Mouse (Mus musculus): ENCODE measurements at regions not wholly inside any gene's neighbourhood (a gene's known extent, or its start where the extent isn't known, plus 50 kb on each side); places are given as distances from the start of the nearest gene placed in this dataset.

- DNase-seq = no peak
These were observed 631.8 kb upstream of the Gm21961 start for GRCm38 (mm10) chr15:65646470-65646869.

- no peak for DNase-seq
These were observed 624.8 kb upstream of the Gm21961 start for GRCm38 (mm10) chr15:65639484-65639883.

- DNase-seq = no peak
These were observed 622.9 kb upstream of the Gm21961 start for GRCm38 (mm10) chr15:65637520-65638184.

GRCm38 (mm10) chr15:65632440-65632839, 617.7 kb upstream of the Gm21961 start:
- no peak for DNase-seq

- DNase-seq = no peak
These were observed 615.8 kb upstream of the Gm21961 start for GRCm38 (mm10) chr15:65630476-65630875.

- no peak for DNase-seq
These were observed 578.2 kb upstream of the Gm21961 start for GRCm38 (mm10) chr15:65592718-65593477.

GRCm38 (mm10) chr15:65585566-65585965, 570.9 kb upstream of the Gm21961 start:
- DNase-seq = peak; percentile 80

GRCm38 (mm10) chr15:65579353-65579752, 564.6 kb upstream of the Gm21961 start:
- no peak for DNase-seq

GRCm38 (mm10) chr15:65567931-65568330, 553.2 kb upstream of the Gm21961 start:
- no peak for DNase-seq

GRCm38 (mm10) chr15:65557846-65558835, 543.4 kb upstream of the Gm21961 start:
- no peak for DNase-seq

GRCm38 (mm10) chr15:65549046-65549445, 534.3 kb upstream of the Gm21961 start:
- DNase-seq = no peak

- DNase-seq = no peak
These were observed 520.9 kb upstream of the Gm21961 start for GRCm38 (mm10) chr15:65535606-65536005.

- no peak for DNase-seq
These were observed 517.5 kb upstream of the Gm21961 start for GRCm38 (mm10) chr15:65532241-65532640.

- DNase-seq = no peak
These were observed 488.0 kb upstream of the Gm21961 start for GRCm38 (mm10) chr15:65502656-65503055.

GRCm38 (mm10) chr15:65478940-65479339, 464.2 kb upstream of the Gm21961 start:
- no peak for DNase-seq

GRCm38 (mm10) chr15:65455203-65455816, 440.6 kb upstream of the Gm21961 start:
- DNase-seq = no peak

- peak; percentile 88 for DNase-seq
These were observed 437.7 kb upstream of the Gm21961 start for GRCm38 (mm10) chr15:65452258-65453028.

GRCm38 (mm10) chr15:65419736-65420135, 405.0 kb upstream of the Gm21961 start:
- DNase-seq = no peak
